Mouse (Mus musculus) cerebellum, adult 2 months (tissue): Measurements from ENCODE around the gene Tnc.

ENCODE experiments used
- CTCF ChIP-seq: fragments of 200-500 bp; IDR thresholded peaks from 2 replicates; pipeline ENCODE4 v1.5.1; 2011; ENCODE audit warnings: low read depth, mild to moderate bottlenecking, control low read depth, low read length, moderate library complexity, borderline replicate concordance; ENCODE audit not compliant: insufficient read depth
- POLR2A ChIP-seq: fragments of 200-500 bp; IDR thresholded peaks from 2 replicates; pipeline ENCODE4 v1.6.1; 2011; ENCODE audit warnings: low read length, control low read depth, borderline replicate concordance; ENCODE audit not compliant: insufficient read depth

DNA sequence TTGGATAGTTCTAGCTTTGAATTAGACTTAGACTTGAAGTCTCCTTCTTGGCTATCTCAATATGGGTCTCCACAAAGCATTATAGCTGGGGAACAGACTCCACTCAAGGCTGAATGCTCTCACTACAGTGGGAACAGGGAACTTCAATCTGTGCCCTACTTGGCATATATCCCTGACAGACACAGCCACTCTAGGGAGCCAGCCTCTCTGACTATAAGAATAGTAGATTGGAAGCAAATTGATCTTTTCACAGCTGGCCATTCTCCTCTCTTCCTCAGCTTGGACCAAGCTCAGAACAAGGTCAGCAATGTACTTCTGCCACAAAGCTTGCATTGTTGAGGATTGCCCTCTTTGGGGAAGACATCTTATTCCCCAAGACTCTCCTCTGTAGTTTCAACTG lies 27.9 kb upstream of the Tnc start:
- TF ChIP-seq CTCF, result no peak
- no peak for TF ChIP-seq POLR2A
